Mouse (Mus musculus) heart, adult 8-10 months (tissue): ENCODE results near the gene Kcnma1. TPM values are rescaled to one million over a fixed set of nuclear protein-coding genes. Genes with fewer than 3 reads are reported as not detected.

ENCODE experiments used
- DNase-seq: peaks from one replicate; pipeline ENCODE4 v3.0.0; 2022; ENCODE audit warnings: low spot score
- total RNA-seq, 4 experiments: library from RNA; stranded (reverse); gene quantifications; 2 replicates each; pipeline ENCODE4 v1.2.4; 2022

Gene Kcnma1
- total RNA-seq, 4 experiments from 2014 or later, result 0.63 to 1.4 (median 0.88) TPM

DNA sequence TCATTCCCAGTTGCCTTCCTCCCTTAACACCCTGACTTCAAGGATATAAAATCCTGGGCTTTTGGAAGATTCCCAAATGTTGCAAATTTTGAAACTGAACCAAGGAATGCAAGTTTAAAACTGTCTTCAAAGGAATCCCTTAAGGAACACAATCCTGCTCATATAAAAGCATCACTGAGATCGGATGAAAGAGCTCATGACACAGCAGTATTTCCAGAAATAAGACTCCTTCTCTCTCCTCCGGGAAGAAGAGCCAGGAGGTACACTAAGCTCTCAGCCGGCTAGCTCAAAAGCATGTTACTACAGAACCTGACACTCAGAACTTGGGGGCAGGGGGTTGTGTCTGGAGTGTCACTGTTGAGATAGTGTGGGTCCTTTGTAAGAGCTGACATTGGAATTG is 325.8 kb downstream of the Kcnma1 start:
- DNase-seq, result no peak

DNA sequence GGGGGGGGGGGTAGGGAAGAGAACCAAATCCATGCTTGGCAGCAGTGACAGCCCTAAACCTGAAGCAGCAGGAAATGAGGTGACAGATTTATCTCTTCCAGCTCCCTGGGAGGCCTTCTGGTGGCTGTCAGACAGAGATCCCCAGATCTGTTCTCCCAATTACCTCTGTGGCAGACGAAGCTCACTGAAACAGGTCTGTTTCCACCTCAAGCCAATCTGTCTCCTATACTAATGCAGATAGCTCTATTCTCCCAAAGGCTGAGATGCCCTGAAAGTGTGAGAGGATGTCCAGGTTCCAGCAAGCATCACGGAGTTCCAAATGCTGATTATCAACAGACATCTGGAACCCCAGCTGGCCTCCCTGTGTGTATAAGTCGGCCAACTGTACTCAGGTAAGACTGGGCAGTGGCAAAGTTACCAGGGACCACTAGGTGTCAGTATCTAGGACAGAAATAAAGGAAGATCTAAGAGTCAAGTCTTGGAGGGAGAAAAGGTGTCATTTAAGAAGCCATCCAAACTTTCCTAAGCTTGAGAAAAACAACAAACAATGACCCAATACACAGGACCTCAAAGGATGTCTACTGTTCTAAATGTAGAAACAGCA is 329.7 kb downstream of the Kcnma1 start:
- no peak for DNase-seq

DNA sequence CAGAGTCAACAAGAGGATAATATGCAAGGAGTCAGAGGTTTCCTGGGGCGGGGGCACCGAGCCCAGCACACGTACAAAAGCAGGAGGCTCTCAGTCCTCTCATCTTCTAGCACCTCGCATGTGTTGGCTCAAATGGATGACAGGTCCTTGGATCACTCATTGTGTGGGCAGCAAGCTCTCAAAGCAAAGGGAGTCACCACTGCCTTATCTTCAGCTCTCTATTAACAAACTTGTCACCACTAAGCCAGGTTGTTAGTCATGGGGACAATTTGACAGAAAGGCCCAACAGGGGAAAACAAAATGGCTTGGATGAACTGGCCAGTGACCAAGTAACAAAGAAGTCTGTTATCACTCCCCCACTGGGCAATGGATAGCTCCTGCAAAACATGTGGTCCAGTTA is 331.5 kb downstream of the Kcnma1 start:
- DNase-seq, result peak; percentile 38

DNA sequence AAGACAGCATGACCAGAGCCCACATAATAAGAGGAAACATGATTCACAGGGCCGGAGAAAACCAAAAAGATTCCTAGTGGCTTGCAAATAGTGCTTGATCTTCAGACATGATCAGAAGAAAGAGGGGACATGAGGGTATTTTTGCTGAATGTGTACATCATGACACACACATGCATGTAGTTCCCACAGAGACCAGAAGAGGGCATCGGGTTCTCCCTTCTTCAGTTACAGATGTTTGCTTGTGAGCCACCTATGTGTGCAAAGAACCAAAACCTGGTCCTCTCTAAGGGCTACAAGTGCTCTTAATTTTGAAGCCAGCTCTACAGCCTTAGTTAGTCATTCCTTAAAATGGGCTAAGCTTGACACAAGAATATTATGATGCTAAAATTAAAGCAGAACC is 334.9 kb downstream of the Kcnma1 start:
- no peak for DNase-seq

DNA sequence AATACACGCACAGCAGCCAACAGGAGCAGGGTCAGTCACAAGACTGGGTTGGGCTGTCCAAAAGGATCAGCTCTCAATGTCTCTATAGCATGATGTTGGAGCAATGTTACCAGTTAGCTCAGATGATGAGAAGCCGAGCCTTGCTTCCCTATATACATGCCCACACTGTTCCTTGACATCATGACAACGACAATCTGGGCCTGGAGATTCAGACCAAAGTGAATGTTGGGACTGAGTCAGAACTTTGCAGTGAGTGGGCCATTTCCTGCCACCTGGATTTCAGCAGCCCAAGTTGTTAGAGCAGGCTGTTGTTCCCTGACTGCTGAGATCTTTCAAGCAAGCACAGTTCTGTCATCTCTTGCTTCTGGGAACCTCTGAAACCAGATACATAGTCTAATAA is 347.9 kb downstream of the Kcnma1 start:
- no peak for DNase-seq

DNA sequence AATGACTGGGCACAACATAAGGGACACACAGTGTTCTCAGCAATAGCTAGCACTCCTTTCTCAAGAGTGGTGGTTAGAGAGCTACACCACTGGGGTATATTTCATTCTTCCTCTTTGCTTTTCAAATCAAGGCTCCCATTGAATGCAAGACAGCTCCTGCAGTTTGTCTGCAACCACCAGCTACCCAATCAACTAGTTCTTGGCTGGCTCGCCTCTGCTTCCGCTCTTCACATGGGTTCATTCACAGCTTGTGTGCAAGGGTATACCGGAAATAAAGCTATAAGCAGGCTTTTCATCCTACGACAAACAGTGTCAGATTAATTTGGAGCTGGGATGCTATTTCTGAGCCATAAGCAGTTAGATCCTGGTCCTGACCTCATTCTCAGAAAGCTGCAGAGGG is 362.6 kb downstream of the Kcnma1 start:
- no peak for DNase-seq

DNA sequence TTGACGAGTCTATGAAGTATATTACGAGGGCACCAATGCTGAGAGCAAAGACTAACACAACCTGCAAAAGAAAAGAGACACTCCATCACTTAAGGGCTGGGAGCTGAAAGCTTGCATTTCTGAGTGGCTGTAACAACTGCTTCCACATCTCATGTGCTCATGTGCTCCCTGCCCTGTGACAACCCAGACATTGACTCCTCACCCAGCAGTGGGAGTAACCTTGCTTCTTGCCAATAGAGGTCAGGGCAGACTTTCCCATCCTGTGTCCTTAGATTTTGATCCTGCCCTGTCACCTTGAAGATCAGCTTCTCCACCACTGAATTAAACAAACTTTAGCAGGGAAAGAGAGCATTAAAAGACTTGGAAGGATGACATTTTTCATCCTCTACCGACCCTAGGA is 364.2 kb downstream of the Kcnma1 start:
- no peak for DNase-seq

DNA sequence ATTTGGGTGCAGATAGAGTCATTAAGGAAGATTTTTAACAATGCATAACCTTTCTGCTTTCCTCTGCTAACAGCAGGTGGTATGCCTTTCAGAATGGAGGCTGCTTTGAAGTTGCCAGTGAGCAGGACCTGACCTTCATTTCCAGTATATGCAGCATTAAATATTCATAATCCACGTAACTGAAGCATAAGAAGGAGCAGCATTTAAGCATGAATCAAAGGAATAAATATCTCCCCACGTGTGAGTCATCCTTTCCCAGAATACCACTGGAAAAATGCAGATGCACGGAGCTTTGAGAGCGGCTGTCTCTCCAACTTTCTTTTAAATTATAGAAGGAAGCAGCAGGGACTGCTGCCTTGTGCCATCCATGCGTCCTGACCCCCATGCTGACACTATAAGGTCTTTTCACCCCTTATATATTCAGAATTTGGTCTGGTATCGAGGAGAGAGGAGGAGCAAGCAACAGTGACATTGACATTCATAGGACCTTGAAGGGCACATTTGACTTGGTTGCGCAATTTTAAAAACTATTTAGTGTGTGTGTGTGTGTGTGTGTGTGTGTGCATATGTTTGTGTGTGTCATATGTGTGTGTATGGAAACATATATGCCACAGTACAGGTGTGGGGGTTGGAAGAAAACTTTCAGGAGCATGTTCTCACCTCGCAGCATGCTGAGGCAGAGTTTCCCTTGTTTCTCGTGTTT is 368.8 kb downstream of the Kcnma1 start:
- no peak for DNase-seq

DNA sequence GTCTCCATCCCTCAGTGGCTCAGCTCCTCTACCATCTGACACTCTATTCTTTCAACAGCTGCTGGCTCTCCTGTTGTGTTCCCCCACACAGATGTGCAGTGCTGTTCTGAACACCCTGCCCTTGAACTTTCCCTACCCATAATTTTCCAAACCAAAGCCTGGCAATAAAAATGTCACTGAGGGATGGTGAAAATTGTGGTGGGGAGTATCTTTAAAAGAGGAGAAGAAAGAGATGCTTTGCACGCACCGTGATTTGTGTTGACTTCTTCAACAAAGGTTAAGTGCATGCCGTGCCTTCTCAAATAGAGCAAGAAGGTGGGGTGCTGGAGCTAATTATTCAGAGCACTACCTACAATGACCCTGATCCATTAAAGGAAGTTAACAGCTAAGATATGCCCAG is 371.1 kb downstream of the Kcnma1 start:
- DNase-seq, result no peak

DNA sequence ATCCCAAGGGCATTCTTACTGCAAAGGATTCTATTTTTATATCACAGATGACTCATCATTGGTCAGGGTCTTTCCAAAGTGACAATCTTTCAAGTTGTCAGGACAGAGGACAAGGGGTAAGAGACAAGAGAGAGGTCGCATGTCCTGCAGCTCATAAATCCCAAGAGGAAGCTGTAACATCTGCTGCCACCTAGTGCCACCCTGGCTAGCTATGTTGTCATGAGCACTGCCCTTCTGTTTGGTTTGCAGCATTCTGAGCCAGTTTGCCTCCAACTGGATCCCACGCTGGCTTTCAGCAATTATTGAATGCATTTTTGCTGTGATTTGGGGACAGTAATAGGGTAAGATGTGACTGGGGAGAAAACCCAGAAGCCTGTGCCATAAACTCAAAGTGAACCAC is 373.6 kb downstream of the Kcnma1 start:
- no peak for DNase-seq

DNA sequence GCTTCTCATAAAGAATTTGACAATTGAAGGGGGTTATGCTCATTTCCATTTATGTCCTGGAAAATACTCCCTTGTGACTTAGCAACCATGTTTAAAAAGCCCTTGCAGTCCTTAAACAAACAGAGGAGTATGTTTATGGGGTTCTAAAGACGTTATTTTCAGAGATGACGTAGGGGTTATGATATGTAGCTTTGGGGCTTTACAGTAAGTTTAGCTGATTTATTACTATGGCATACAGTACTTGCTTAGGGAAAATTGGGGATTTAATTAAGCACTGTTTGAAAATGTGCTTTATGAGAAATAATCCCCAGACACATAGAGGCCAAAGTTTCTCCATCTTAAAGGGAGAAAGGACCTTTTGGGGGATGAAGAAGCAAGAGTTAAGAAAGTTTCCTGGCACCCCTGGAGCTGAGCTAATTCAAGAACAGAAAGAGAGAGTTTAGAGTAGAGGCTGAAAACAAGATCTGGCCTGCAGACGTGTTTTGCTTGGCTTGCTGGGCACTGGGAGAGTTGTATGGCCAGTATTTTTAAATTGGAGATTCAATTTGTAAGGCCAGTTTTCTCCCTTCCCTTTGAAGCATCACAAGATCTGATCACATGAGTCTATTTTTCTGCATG is 376.1 kb downstream of the Kcnma1 start:
- no peak for DNase-seq

DNA sequence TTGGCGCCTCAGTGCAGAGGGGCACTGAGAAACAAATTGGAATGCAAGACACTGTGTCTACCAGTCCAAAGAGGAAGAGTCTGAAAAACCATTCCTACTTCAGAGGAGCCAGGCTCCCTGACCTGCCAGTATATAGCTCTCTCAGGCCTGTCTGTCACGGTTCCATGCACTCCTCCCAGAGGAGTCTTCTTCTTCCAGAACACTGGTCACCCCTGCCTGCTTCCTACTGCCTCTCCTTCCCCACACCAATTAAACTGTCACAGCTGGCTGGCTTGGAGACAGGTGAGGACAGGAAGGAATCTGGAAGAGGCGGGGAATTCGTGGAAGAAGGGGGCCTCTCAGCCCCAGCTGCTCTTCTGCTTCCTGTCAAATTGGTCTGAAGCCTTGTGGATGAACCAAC is 378.4 kb downstream of the Kcnma1 start:
- no peak for DNase-seq

DNA sequence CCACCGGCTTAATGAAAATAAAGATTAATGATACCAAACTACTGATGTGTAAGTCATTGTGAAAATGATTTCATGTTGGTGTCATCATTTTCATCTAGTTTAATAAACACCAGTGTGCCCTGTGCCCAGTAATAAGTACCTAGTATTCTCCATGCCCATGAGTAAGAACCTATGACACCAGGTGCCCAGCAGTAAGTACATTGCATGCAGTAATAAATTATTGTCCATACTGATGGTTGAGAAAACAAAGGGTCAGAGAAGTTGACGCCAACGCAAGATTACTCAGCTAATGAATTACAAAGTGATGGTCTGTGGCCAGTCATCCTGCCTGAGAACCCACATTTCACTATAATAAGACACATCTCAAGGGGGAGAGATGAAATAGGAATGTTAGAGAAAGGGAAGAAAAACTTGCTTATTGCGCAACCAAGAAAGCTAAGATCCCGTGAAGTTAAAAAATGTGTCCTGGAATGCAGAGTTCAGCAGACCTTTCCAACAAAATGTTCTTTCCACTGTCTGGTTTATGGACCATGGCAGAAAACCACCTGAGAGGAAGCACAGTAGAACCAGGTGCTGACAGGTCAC is 381.2 kb downstream of the Kcnma1 start:
- DNase-seq, result no peak

DNA sequence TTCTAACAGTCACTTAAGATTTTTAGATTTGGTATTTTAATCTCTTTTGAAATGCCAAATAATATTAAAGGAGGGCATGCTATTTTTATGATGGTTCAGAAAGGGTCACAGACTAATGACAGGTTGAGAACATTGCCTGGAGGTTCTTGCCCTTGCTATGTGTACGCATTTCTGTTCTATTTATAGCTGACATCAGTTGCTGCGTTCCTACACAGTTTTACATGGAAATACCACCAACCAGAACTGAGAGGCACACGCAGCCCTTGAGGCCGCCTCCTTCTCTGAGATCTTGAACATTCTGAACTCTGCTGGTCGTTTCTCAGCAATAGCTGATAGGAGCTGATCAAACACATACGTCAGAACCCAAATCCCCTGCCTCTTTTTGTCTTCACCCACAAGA is 387.4 kb downstream of the Kcnma1 start:
- no peak for DNase-seq

DNA sequence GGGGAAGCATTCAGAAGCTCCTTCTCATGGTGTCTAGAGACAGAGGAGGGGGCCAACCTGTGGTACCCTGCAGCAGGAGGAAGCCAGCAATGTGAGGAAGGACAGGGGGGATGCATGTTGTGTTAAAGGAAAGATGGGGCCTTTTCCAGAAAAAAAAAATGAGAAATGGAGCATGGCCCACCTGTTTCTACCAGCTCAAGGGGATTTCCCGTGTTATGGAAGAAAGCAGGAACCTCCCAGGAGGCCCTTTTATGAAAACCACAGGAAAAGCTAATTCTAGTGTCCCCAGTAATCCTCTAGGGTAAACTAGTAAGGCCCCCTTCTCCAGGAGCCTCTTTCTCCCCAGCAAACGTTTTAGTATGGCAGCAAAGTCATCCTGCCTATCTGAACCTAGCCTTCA is 388.2 kb downstream of the Kcnma1 start:
- DNase-seq, result no peak

DNA sequence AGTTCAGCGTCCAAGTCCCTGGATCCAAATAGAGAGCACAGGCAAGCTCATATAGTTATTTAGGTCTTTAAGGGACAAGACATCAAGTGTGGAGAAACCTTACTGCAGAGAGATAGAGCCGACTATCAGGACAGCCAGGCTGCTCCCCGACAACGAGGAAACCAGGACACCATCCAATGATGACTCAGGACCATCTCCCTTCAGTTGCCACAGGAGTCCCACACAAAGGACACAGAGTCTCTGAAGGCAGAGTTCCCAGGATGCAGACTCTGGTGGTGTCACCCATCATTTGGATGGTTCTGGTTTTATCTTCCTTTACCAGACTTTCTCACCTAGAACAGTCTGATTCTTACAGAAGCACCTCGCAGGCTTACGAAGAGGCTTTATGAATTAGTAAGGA is 388.9 kb downstream of the Kcnma1 start:
- no peak for DNase-seq

DNA sequence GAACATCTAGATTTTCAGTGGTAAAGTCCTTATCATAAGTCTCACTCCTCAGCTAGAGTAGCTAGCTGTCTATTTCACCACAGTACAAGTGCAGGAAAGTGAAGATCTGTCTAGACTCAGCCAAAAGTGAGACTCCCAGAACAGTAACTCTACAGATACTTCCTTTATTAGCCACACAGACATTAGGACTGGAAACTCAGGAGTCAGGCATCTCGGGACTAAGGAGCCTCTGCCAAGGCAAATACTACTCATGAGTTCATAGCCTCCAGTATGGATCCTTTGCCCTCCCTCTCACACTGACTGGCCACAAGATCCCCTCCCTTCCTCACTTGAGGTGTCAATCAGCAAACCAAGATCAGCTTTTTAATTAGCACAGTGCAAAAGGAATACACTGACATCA is 389.8 kb downstream of the Kcnma1 start:
- no peak for DNase-seq

DNA sequence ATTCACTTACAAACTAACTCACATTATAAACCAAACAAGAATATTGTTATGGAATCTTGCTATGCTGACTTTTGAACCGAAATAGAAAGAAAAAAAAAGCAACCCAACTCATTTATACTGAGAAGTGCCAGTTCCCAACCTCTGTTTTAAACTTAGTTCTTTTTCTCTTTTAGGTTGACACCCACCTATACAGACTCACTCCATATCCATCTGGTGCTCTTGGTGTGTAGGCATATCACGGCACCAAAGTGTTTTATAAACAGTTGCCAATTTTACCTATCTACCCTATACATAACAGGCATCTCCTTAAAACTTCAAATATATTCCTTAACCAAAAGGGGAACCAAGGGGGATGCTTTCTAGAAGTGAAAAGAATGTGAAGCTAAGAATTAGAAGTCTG is 393.6 kb downstream of the Kcnma1 start:
- DNase-seq, result no peak

DNA sequence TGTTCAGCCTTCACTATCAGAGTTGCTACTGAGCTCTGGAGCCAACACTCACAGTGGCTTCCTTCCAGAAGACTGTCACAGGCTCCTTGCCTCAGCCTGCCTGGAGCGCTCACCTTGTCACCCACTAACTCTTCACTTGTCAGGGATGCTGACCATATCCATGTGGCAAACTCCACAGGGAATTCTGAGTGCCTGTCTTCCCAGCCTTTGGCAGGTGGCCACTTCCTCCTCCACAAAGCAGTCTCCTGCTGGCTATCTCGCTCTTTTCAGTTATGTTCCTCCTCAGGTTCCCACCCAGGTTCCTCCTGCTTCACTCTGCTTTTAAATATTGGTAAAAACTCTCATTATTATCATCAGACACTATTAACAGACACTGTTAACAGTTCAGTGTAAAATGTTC is 395.3 kb downstream of the Kcnma1 start:
- no peak for DNase-seq

DNA sequence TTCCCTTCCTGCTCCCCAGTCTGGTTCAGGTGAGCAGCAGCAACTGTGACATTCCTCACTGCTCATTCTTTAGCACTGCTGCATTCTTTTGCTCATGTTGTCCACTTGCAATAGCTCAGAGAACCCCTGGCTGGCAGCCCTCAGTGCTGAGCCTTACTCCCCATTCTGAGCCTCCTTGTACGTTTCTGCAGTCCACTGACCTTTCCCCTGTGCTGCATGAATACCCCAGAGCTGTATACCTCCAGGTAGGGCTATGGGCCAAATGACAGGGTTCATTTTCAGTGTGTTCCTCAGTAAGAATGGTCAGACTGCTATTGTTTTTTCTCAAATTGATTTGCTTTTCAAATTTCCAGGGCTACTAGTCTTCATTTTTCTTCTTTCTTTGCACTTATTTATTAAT is 396.2 kb downstream of the Kcnma1 start:
- DNase-seq, result no peak

DNA sequence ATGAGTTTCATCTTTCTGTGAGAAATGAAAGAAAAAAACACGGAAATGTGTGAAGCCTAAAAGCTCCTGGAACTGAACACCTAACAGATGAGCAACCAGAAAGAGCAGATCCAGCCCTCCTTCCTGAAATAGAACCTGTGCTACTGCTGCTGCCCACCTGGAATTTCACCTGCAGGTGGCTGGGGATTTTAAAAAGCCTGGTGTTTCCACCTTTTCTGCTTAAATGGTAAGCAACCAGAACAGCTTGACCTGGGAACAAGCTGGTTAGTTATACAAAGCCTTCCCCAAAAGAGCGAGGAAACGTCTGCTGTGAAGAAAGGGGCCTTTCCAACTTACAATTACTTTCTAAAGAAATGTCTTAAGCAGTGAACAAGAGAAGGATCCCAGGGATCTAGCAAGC is 404.2 kb downstream of the Kcnma1 start:
- no peak for DNase-seq

DNA sequence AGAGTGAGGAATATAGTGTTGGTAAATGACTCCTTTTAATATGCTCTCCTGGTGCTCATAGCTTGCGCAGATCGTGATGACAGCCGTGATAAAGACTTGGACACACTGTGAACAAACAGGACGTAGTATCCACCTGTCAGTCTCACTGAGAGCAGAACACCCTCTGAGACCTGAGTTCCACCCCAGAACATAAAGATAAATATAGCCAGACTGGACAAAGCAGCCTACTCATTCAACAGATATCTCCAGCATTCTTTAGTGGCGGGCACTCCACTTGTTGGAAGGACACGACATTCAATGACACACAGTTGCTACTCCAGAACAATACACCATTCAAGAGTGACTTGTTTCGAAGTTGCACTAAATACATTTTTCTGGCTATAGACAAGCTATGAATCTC is 408.6 kb downstream of the Kcnma1 start:
- peak; percentile 9 for DNase-seq

DNA sequence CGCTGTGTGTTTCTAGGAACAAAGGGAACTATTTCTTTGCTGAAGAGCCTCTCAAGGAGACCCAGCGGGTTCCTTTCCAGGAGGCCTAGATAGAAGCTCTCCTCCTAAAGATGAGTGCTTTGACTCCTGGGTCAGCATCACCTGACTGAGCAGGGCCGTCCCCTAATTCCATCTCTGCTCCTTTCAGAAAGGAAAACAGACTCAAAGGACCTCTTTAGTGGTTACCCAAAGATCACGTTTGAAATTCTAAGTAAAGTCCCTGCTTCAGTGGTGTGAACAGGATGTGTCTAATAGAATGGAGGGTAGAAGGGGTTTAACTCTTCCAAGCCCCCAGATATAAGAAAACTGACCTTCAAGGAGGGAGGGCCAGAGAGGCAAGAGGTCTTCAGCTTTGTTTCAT is 411.4 kb downstream of the Kcnma1 start:
- no peak for DNase-seq
